Mouse (Mus musculus): Measurements from ENCODE around the gene Zfp599. TPM values are rescaled to one million over a fixed set of nuclear protein-coding genes. Genes with fewer than 3 reads are reported as not detected.

The Zfp599 gene
- 0.11 and 0.25 TPM in 2 replicates for polyA plus RNA-seq (2012; ENCODE audit: low replicate concordance)

DNA sequence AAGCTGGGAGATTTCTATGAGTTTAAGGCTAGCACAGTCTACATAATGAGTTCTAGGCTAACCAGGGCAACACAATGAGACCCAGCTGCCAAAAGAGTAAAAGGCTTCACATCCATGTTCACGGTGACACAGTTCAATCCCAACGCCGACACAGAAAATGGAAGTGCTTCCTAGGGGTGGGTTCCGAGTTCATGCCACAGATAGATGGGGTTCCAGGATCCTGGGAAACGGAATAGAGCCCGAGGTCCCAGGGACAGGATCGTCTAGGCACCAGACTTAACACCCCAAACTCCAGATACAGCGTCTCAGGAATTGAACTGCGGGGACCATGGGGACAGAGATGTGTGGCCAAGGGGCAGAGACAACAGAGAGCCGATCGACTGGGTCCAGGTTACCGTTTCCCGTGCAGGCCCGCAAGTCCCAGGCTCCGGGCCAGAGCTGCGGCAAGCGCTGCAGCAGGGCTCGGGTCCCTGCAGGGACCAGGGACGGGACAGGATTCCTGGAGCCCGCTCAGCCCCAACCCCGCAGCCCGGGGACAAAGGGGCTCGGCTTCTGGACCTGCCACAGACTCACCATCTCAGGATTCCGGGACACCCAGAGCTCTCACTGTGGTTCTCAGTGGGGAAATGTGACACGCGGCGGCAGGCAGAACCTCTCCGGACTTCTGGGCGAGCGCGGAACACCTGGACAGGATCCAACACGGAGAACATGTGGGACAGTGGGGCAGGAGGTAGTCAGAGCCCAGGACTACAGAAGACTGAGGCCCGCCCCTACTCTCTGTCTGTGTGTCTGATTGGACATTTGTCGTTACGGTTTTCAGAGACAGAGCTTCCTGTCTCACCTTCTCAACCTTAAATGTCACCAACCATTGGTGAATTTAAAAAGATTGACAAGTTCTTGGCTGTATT, at the start of gene Zfp599:
Zfp599 (minus strand) TSS at position 712 of the 908 bp plus-strand sequence.

DNA sequence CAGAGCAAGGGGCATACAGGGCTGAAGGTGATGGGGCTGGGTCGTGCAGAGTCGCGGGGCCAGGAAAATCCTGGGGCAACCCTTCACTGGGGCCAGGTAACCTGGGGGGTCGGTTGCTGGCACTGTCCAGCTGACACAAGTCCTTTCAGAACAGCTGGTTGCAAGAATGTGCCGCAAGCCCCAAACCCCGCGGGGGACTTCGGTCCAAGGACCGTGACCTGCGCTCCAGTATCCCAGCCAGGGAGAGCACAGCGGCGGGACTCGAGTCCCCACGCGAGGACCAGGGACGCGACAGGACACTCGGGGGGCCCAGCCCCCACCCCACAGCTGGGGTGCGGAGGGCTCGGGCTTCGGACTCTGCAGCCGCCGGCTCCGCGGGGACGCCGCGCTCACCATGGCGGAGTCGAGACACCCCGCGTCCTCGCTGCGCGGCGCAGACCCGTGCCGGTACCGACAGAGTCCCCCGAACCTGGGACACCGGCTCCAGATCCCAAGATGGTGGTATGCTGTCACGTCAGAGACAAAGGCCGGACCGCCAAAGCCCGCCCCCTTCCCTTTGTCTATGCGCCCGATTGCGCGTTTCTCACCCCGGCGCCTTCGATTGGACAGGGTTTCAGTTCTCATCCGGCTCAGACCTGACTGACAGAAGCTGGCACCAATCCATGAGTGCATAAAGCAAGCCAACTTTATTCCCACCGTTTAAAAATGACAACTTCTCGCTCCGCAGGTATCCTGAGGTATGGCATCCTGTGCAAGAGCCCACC, 47.6 kb upstream of the Zfp599 start, which contains the start of gene Zfp810:
Zfp810 (minus strand) TSS at position 493 of the 764 bp plus-strand sequence.

DNA sequence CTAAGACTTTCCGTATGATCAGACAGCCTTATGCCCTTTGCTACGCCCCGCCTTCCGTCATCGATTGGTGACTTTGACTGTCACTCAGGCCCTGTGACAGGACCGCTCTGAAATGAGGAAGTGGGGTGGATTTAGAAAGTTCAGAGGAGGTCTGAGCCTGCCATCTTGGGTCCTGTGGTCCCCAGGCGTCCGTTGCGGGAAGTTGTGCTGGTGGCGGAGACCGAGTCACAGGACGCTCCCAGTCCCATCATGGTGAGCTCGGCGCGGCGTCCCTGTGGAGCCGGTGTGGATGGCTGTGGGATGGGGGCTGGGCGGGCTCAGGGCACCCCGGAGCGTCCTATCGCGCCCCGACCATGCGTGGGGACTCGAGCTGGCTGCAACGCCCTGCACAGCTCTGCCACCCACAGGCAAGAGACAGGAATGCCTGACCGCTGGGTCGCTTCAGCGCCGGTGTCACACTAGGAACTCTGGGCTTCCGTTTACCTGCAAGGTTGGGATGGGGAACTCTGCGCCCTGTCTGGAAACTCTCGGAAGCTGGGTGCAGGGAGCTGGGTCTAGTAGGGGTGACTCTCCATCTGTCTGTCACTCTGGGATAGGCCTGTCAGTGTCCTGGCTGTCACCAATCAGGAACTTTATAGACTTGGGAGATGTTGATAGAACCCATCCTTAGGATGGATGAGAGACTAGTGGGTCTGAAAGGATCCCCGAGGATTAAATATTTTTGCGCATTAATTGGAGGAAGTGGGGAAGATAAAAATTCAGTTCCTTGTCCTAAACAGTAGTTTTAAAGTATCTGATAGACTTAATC, 33.9 kb downstream of the Zfp599 start, which contains the start of gene Zfp809:
Zfp809 (plus strand) TSS at position 134 of the 808 bp plus-strand sequence.

Other genes starting within 250 kb of the Zfp599 start
- 0.15 TPM in 1 of 2 replicates, not detected in the other for gene Elavl3, start 207.9 kb downstream of the Zfp599 start, polyA plus RNA-seq (2012; ENCODE audit: low replicate concordance)
- not detected in 2 replicates for gene Gm49318, start 188.6 kb downstream of the Zfp599 start, polyA plus RNA-seq (2012; ENCODE audit: low replicate concordance)
- gene Zfp653, start 188.5 kb downstream of the Zfp599 start, polyA plus RNA-seq (2012; ENCODE audit: low replicate concordance): 22.4 and 38.4 TPM in 2 replicates
- 13.3 and 22.4 TPM in 2 replicates for gene Ecsit, start 174.5 kb downstream of the Zfp599 start, polyA plus RNA-seq (2012; ENCODE audit: low replicate concordance)
- not detected in 2 replicates for gene Cnn1, start 160.7 kb downstream of the Zfp599 start, polyA plus RNA-seq (2012; ENCODE audit: low replicate concordance)
- 13.2 and 67.9 TPM in 2 replicates for gene Elof1, start 142.7 kb downstream of the Zfp599 start, polyA plus RNA-seq (2012; ENCODE audit: low replicate concordance)
- 89.9 and 193 TPM in 2 replicates for gene Acp5, start 124.2 kb downstream of the Zfp599 start, polyA plus RNA-seq (2012; ENCODE audit: low replicate concordance)
- gene Pigyl, start 103.0 kb downstream of the Zfp599 start, polyA plus RNA-seq (2012; ENCODE audit: low replicate concordance): 34.8 and 51.2 TPM in 2 replicates
- not detected in 2 replicates for gene Zfp872, start 71.8 kb downstream of the Zfp599 start, polyA plus RNA-seq (2012; ENCODE audit: low replicate concordance)
- 8.2 and 8.9 TPM in 2 replicates for gene Zfp809, start 34.2 kb downstream of the Zfp599 start, polyA plus RNA-seq (2012; ENCODE audit: low replicate concordance)
- gene Zfp810, start 47.8 kb upstream of the Zfp599 start, polyA plus RNA-seq (2012; ENCODE audit: low replicate concordance): 6.7 and 7.2 TPM in 2 replicates
- 0.71 and 2.5 TPM in 2 replicates for gene Anln, start 129.3 kb upstream of the Zfp599 start, polyA plus RNA-seq (2012; ENCODE audit: low replicate concordance)
- gene 9530077C05Rik, start 151.6 kb upstream of the Zfp599 start, polyA plus RNA-seq (2012; ENCODE audit: low replicate concordance): 0.13 and 0.25 TPM in 2 replicates
- gene Gm17545, start 194.4 kb upstream of the Zfp599 start, polyA plus RNA-seq (2012; ENCODE audit: low replicate concordance): not detected in 2 replicates
- 72.4 and 79.7 TPM in 2 replicates for gene Rp9, start 209.8 kb upstream of the Zfp599 start, polyA plus RNA-seq (2012; ENCODE audit: low replicate concordance)
- gene Bbs9, start 215.8 kb upstream of the Zfp599 start, polyA plus RNA-seq (2012; ENCODE audit: low replicate concordance): 1.7 and 5.3 TPM in 2 replicates